Mouse (Mus musculus) retina, adult 2 months (tissue): ENCODE measurements around the gene Schip1.
A peak's percentile ranks its signal among the peaks of the same experiment; 100 is the strongest.
"Not testable (repeated sequence)": the region's sequence is repeated elsewhere in the genome, so short reads cannot be mapped to it uniquely, and the experiment has no call there.

Experiments used
- DNase-seq: peaks from one replicate; pipeline ENCODE4 v3.0.0-alpha.2; 2012; ENCODE audit warnings: low read depth, low spot score

Schip1 gene

DNA sequence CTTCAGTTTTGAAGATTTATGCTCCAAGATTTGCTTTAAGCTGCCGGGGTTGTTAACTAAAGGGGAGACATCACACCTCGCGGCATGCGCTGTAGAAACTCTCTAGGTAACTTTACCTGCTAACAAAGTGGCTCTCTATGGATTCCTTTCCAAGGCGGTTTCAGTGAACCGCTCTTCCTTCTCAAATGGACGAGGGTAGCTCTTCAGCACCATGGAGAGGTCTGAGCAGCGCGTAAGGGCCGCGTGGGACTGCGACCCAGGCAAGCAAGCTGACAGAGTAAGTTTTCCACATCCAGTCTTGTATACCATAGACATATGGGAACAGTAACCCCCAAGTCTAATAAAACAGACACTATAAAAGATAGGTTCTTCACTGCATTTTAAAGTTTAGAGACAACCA, at the start of gene Schip1:
Gene Schip1, plus strand, starts transcription at position 72 of the 400 bp plus-strand sequence.
- no peak for DNase-seq

DNA sequence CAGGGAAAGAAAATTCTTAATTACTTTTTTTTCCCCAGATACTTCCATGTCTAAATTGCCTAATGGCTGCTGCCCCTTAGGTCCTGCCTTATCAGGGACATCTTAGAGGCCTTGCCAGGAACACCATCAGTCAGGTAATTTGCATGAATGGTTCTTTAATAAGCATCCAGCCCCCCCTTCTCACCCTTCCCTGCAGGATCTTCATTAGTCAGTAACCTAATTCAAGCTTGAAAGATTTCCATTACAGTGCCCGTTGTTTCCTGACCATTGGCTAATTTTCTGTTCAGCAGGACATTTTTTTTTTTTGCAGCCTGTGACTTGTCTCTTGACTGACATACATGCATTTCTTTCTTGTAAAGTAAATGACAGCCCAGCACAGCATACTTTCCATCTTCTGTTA, 48.8 kb upstream of the Schip1 start:
- DNase-seq, result no peak

DNA sequence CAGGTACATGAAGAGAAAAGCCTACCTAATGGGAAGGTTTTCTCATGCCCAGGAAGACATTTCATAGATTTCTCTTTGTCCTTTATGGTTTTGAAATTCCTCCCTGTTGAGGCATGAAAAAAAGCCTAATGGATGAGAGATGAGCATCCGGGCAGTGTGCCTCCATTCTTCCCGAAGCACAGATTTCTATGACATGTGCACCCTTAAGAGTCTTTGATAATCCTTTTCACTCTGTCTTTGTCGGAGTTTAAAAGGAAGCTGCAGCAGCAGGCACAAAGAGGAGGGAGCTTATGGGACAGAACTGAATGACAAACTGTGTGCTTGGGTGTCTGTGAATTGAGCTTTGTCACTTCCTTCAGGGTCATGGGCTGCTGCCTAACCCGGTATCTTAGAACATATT, 45.2 kb upstream of the Schip1 start:
- DNase-seq, result no peak

DNA sequence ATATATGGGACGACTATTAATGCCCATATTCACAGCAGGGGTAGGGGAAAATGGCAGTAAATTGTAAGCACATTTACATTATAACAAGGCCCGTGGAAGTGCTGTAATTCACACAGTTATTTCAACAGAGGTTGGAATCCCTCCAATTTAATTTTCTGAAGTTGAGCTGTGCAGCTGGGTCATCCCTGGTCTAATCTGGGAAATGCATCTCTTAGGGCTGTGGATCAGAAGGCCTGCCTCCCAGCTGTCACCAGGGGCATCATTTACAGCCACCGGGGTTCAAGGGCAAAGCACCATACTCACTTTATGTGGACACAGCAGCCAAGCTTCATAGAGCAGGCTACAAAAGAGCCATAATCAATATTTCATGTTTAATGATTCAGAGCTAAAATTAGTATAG, 28.5 kb upstream of the Schip1 start:
- no peak for DNase-seq

DNA sequence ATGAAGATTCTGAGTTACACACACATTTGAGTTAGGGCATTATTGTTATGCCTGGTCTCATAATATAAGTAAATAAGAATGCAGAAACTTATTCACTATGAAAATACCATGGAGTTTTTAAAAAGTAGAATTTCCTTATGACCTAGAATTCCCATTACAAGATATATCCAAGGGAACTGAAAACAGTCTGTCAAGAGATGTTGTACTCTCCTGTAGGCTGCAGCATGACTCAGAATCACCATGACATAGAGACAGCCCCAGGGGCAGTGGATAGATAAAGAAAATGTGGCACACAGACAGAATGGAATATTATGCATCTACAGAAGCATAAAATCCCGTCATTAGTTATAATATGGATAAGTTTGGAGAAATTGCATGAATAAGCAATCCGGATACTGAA, 21.7 kb upstream of the Schip1 start:
- DNase-seq, result no peak

DNA sequence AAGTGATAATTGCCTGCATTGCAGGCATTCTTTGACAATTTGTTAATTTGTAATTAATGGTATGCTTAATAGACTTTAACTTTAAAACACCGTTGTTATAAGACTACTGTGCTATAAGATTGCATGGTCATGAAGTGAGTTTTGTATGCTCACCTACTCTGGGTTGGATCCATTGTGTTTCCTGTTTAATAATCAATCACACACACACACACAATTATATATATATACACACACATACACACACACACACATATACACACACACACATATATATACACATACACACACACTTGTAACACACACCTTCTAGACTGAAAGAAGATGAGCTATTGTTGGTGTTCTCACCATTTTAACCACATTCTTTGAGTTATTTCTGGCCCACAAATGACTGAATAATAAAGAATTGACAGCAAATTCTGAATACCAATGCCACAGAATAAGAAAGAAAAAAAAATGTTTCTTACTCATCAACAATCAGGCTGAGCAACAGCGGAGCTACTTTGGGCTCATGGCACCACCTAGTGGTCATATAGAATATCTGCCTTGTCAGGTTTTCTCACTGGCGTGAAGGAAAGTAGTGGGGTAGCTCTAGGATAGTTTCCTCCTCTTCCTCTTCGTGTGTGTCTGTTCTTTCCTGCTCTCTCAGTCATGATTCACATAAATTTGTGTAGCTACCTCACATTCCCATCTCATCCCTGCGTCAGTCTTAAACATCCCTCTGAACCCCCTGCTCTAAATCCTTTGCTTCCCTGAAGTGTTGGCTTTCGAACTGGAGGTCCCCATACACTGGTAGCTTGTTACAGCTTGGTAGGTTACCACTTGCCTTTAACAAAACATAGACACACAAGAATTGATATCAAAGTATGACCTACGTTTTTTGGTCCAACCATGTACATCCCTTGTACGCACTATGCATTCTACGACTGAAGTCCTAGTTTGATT, 18.9 kb upstream of the Schip1 start:
- no peak for DNase-seq

DNA sequence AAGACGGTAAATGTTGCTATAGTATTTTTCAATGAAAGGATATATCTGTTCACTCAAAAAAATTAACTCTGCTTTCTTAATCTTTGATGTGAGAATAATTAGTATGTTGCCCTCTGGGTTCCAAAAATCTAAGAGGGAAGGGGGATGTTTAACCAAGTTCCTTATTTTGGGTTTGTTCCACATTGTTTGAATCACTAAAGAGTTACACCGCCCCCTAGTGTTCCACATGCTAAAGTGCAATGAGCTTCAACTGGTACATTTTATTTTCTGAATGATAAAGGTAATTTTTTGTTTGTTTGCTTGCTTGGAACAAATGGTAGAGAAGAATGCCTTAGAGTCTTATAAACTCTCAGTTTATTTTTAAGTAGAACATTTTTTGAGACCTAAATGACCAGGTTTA, 11.1 kb upstream of the Schip1 start:
- DNase-seq, result no peak

DNA sequence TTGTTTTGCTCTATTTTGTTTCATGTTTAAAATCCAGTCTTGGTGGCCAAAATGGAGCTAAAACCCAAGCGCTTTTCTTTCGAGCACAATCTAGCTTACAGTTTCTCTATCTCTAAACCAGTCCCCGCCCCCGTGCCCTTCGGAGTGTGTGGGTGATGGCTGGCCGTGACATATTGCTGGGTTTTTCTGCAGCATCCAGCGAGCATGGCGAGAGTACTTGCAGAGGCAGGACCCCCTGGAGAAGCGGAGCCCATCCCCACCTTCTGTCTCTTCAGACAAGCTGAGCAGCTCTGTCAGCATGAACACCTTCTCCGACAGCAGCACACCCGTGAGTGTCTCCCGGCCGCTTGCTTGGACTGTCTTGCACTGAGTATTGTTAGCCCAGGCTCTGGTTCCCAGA, 9.5 kb upstream of the Schip1 start:
- DNase-seq, result no peak

DNA sequence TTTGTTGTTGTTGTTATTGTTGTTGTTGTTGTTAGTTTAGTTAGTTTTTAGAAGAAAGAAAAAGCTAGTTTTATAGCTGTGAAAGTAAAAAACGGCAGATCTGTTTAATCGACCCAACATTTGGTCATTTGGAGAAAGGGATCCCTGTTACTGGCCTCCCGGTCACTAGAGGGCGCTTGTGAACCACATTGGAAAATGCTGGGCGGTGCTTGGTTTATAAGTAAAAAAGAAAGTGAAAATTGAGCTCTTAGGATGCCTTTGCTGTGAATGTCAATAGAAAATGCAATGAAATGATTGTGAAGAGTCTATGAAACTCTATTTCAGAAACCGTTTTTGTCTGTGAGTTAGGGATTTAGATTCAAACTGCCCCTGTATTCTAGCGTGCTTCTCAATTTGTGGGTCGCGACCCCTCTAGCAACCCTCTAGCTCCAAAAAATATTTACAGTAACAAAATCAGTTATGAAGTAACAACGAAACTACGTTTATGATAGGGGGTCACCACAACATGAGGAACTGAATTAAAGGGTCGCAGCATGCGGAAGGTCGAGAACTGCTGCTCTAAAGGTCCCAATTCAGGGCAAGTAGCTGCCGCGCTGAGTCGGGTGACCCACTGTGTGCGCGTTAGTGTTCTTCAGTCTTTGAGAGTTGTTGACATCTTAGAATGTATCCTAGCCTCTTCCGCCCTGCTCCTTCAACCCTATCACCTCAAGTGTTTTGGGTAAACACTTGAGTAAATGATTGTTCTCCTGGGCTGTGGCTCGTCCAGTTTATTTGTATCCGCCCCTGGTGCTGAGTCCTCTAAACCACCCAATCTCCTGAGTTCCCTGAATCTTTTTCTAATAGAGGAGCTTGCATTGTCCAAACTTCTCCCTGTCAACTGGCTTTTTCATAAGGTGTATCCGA, 8.0 kb upstream of the Schip1 start:
- peak; percentile 48 for DNase-seq

DNA sequence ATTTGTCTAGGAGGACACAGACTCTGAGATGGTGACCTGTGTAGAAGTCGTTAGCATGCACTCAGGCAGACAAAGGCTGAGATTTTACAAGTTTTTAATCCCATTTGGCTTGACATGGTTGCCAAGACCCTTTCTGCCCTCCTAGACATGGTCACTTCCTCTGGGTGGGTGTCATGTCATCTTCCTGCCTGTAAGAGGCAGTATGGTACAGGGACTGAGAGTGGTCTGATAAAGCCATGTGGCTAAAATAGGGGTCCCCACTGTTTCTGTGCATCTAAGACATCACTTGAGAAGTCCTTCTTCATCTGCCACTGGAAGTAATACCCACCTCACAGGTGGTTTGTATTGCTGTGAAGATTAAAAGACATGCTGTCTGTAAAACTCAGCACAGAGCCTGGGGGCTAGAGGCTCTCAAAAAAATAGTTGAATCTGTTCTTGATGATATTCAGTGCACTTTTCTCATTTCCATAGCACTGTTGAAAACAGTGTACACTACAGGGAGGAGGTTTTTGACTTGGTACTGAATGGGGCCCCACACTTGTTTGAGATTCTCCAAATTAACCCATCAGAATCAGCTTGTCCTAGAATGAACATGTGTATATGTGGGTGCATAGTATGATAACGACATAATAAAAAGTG, 5.3 kb upstream of the Schip1 start:
- DNase-seq, result no peak

DNA sequence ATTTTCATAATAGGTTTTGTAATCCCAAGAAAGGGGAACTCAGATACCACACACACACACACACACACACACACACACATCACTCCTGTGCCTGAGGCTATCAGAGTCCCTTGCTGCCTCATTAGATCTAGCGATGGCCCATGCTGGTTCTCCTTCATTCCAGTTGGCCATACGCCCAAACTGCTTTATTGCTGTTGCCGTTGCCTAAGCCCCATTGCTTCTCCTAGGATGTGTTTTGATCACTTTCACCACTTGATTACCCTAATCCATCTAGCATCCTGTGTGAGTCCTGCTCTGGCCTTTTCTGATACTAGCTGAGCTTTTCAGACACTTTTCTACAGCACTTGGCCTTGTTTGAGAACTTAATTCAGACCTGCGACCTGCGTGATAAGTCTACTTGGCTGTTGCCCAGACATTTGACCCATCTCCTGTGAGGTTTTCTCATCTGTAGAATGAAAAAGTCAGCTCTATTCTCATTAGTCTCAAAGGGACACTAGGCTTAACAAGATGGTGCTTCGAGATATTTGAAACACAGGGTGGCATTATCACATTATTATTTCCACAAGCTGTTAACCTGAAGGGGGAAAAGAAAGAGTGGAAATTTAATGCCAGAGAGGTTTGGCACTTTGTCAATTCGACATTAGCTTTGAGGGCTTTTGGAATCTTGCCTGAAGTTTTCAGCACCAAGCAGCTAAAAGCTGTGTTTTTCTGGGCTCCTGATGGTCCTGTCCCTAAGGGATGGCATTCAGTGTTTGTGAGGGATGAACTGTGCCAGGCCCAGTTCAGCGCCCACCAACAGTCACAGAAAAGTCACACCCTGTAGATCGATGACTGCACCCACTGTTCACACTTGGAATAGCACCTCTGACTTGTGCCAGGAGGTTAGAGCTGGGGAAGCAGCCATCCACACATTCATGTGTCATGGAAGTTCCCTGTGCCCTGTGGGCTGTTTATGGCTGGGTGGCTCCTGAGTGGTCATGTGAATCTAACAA, 7.1 kb downstream of the Schip1 start:
- DNase-seq, result no peak

DNA sequence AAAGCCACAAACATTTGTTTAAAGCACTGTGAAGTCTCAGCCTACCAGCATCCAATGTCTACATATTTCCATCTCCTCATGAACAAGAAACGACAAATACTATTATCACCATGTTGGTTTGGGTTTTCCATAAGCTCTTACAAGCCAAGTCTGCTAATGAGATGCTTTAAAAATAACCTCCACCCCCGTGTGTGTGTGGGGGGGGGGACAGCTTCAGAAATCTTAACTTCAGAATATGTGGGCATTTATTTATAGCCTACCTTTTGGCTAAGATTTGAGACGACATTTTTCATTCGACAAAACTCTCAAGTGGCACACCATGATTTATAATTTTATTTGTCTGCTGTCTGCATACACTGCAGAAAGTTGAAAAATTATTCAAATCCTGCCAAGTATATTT, 12.8 kb downstream of the Schip1 start:
- DNase-seq, result no peak

DNA sequence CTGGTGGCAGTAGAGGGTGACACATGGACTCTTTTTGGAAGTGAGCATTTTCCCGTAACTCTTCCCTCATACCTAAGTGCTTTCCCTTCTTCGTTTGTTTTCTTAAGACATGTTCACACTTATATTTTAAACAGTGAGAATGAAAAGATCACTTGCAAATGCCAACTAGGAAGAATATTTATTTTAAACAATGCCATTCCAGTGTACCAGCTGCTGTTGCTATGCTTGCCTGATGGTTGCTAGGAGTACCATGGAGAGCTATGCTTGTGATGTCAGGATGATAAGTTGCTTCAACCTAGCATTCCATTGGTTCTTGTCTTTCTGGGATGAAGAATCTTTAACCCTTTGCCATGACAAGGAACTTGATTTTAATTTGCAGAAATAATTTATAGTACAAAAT, 20.4 kb downstream of the Schip1 start:
- no peak for DNase-seq

DNA sequence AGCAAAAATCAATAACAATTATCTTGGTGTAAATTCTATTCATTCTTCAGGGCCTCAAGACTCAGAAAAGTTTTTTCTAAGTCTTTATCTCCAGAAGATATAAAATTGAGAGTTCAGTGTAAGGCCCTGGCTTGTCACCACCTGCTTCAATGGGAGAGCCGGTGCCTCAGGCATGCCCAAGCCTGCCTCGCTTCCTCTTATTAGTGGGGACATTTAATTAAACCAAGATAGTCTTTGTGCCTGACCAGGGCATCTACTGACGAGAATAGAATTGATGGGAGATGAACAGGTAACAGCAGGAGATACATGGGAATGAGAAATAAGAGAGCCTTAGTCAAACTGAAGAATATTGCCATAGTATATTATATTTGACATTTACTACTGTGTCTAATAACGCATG, 27.5 kb downstream of the Schip1 start:
- no peak for DNase-seq

DNA sequence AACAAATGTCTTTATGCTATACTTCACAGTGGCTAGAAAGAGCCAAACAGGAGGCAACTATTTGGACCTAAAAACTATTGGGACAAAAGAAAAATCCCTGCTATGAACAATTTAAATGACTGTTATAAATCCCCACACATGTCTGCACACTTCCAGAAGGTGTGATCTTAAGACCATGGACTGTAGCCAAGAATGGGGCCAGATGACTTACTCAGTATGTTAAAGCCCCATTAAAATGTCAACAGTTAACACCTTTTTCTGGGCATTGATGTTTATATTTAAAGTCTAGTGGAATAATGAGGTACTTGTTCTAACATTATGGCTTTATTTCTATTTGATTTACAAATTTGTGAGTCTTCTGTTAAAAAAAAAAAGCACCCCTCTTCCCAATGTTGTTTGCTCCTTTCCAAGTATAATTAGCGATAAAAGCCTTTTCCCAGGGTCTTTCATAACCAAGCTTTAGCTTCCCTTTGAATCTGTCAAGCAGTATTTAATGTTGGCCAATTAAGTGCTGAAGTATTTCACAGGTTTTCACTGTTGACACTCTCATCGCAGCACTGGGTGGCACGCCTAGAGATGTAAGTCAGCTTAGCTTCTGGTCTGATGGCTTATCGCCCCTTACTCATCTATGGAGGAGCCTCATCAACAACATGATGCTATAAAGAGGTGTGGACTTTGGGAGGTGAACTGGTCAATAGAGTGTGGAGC, 32.3 kb downstream of the Schip1 start:
- DNase-seq, result no peak

DNA sequence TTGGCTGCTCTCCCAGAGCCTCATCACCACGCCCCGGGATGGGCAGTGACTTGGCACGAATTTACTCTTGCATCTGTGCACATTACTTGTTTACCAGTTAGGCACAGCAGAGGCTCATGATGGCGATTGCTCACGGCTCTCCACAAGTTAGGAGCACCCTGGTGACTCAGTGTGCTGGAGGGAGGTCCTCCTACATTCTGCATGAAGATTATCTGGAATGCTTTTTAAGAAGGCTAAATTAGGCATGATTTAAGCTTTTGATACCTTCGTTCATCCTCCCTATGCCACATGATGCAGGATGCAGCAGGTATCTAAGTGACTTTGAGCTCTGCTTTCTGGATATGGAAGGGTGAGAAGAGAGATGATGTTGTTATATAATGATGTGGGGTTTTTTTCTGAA, 35.0 kb downstream of the Schip1 start:
- DNase-seq, result not testable (repeated sequence)

DNA sequence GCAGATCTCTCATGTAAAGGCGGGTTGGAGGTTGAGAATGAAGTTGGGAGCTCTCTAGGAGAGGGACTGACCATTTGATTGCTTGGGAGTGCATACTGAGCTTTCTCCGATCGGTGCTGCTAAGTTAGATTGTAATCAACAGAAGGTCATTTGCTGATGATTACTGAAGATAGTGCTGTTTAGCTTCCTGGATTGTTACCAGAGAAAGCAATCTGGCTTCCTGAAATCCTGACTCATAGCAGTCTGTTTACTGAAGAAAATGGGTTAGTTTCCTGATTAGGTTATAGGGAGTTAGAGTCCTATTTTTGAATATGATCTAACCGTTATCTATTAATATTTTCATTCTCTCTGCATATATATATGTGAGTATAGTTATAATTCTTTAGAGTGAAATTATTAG, 36.7 kb downstream of the Schip1 start:
- DNase-seq, result no peak

DNA sequence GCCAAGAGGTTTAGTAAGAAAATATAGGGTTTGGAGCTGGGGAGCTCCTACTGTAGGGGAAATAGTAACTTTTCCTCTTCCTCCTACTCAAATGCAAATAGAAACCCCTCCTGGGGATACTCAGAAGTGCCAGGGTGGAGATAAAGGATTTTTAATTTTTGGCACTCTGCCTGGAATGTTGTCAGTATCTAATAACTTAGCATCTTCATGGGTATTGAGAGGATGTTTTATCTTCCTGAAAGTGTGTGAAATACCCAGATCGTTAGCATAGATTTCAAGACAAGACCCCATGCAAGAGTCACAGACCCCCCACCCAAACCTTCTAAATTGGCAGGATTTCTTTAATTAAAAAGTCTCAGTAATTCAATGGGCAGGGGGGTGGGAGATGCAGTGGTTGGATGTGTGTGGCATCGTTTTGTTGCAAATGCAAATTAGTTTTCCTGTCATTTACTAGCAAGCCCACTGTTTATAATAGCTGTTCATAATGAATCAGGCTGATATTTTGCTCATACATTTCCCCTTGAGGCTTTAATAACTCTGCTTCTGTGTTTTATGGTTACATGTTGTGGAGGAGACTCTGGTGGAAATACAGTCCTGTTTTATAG, 40.6 kb downstream of the Schip1 start:
- DNase-seq, result no peak

DNA sequence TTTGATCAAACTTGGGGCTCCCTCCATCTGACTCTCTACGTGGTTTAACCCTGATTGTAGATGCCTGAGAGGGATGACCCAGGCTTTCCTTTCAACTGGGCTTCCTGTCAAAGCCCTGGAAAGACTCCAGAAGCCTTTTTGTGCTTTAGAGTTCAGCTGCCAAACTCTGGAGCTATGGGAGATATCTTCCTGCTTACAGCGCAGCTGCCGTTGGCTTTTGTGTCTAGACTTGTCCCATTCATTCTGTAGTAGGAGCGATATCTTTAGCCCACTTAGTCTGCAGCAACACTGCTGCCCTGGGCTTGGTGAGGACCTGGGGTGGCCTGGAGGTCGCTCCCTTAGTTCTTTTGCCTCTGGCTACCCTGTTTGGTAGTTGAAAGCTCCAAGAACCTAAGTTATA, 56.7 kb downstream of the Schip1 start:
- no peak for DNase-seq
